Mouse (Mus musculus) monocyte, adult 5-6 weeks (primary cell): Measurements from ENCODE around the gene Rps6ka1. TPM values are rescaled to one million over a fixed set of nuclear protein-coding genes. Genes with fewer than 3 reads are reported as not detected.
A peak's percentile ranks its signal among the peaks of the same experiment; 100 is the strongest.
"Not testable (repeated sequence)": the region's sequence is repeated elsewhere in the genome, so short reads cannot be mapped to it uniquely, and the experiment has no call there.

Experiments used
- ATAC-seq: fragments of 153-309, 156-312 bp; replicated peaks from 2 replicates; pipeline ENCODE4 v1.8.0; 2017; ENCODE audit warnings: mild to moderate bottlenecking; ENCODE audit not compliant: low TSS enrichment, insufficient number of reproducible peaks, severe bottlenecking, poor library complexity, low FRiP score
- total RNA-seq: library from RNA; stranded (forward); fragments of 200-1000, 200-491, 200-594 nt; gene quantifications from 3 replicates; pipeline ENCODE4 v1.2.3, GENCODE M21; 2017

Gene Rps6ka1
- total RNA-seq, 1 experiment from 2014 or later: 122 TPM

DNA sequence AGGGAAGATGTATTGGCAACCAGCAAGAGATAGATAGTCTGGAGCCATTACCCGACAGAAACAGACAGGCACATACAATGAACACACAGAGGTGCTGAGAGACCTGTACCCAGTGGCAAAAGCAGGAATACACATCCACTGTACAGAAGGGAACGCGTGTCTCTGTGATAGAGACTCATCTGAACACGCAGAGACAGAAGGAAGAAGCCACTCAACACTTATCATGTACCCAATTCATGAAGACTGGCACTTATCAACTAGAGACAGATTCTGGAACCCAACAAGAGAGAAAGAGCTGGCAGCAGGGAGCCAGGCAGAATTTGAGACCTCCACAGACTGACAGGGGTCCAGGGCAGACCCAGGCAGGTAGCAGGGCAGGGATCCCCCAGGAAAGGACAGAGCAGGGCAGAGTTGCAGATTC lies 14.2 kb downstream of the Rps6ka1 start:
- ATAC-seq: no peak

DNA sequence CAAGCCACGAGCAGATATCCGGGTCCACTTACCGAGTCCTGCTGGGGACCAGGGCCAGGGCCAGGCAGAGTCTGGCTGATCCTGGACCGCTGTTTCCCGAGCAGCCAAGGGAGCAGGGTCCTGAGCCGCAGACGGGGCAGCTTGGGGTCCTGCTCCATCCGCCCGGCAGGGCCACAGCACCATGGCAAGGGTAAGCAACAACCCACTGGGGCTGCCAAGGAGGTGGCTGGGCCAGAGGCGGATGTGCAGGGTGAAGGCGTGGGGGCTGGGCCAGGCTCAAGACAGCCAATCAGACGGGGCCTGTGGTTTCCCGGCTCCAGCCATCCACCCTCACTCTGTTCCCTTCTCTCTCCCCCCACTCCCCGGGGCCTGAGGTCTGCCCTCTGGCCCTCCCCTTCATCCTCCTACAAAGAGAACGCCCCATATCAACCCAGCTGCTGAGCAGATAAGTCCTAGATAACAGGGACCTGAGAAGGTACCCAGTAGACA lies 14.7 kb downstream of the Rps6ka1 start:
- ATAC-seq: peak; percentile 77

DNA sequence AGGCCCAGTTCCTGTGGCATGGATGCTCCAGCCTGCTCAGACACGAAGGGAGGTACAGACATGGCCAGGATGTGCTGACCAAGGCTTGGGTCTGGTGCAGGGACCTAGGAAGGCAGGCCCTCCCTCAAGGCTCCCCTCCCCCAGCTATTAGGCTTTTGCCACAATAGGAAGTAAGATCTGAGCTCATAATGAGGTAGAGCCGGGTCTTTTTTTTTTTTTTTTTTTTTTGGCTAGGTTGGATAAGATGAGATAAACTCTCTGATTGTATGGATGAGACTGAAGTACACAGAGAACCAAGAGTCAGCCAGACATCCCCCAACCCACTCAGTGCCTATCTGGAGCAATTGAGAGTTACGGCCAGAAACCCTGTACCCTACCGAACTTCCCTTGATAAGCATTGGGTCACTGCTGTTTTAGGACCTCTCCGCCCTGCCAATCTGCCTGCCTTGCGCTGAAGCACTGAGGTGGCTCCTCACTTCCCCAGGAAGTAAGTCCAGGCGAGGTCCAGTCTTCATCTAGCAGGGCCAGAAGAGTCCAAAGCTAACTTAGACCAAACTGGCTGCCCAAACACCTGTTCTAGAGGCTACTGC lies 15.3 kb downstream of the Rps6ka1 start:
- no peak for ATAC-seq

- no peak for ATAC-seq
Observed at GRCm38 (mm10) chr4:133865231-133865630, 22.4 kb downstream of the Rps6ka1 start.

GRCm38 (mm10) chr4:133864380-133864981 lies 23.1 kb downstream of the Rps6ka1 start:
- no peak for ATAC-seq

DNA sequence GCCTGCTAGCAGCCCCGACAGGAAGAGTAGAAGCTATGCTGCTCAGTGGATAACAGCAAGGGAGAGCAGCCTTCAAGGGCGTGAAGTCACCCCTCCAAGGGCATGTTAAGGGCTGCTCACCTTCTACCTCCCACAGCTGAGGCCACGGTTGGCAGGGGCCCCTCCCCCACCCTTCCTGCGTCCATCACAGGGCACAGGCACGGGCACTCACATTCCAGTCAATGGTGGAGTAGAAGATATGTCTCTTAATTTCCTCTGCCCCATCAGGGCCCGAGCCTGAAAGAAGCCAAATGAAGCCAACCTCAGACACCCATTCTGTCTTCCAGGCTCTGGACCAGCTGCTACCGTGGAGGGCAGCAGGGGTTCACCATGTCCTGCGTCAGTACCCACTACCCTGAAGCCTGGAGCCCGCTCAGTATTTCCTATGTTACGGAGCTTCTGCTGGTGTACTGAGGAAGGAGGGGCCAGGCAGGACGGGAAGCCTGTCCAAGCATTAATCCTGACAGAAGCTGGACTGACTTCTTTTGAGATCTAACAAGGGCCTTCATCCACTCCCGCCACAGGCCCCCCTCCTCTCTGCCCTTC lies 23.7 kb downstream of the Rps6ka1 start:
- ATAC-seq: no peak

- ATAC-seq: no peak
Observed at GRCm38 (mm10) chr4:133857527-133857926, 30.1 kb downstream of the Rps6ka1 start.

- no peak for ATAC-seq
Observed at GRCm38 (mm10) chr4:133854621-133855020, 33.0 kb downstream of the Rps6ka1 start.

DNA sequence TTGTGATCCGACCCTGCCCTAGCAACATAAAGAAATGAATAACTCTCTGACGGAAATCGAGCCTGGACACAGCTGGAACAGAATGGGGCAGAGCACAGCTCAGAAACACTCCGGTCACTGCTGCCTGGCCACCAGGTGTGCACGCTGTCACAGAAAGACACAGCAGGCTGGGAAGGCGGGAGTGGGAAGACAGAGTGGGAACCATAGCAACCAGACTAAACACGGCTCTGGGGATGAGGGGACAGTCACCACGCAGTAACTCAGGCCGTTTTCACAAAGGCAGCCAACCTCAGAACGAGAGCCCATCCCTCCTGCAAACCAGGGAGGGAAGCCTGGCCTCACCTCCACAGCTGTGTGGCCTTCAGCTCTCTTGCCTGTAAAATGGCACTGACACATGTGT lies 34.0 kb downstream of the Rps6ka1 start:
- ATAC-seq: no peak

- ATAC-seq: no peak
Observed at GRCm38 (mm10) chr4:133846625-133847024, 41.0 kb downstream of the Rps6ka1 start.

- no peak for ATAC-seq
Observed at GRCm38 (mm10) chr4:133845060-133845459, 42.5 kb downstream of the Rps6ka1 start.

DNA sequence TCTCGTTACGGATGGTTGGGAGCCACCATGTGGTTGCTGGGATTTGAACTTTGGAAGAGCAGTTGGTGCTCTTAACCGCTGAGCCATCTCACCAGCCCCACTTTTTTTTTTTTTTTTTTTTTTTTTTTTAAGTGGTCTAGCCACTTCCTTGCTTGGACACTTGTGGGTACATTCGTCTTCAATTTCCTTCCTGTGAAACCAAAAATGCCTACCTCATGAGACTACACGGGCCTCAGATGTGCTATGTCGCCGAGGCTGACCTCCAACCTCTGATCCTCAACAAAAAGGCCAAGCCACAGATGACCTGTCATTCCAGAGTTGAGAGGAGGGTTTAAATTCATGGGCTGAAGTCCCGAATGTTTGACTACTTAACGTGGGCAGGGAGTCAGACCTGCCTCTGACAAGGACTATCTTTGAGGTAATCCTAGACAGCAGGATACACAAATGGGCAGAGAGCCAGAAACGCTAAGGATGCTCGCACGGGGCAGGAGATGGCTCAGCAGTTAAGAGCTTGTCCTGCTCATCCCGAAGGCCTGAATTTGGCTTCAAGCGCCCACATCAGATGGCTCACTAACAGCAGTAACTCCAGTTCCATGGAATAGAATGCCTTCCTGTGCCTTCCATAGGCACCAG lies 43.3 kb downstream of the Rps6ka1 start:
- 0 out of 2 replicates have a peak, but pooled peaks have one; percentile 33 for ATAC-seq

GRCm38 (mm10) chr4:133842992-133843737 lies 44.4 kb downstream of the Rps6ka1 start:
- peak; percentile 22; the same call in 1 of the 2 replicates for ATAC-seq

DNA sequence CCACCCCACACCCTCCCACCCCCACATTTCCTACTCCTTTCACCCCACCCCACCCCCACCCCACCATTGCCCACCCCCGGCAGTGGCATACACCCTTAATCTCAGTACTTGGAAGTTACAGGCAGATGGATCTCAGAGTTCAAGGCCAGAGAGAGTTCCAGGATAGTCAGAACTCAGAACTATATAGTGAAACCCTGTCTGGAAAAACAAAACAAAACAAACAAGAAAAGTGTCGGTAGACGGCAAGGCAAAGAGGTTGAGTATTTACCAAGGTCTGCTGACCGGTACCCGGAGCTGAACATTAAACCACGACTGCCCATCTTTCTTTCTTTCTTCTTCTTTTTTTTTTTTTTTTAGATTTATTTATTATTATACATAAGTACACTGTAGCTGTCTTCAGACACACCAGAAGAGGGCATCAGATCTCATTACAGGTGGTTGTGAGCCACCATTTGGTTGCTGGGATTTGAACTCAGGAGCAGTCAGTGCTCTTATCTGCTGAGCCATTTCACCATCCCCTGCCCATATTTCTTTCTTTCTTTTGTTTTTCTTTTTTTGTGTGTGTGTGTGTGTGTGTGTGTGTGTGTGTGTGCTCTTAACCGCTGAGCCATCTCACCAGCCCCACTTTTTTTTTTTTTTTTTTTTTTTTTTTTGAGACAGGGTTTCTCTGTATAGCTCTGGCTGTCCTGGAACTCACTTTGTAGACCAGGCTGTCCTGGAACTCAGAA lies 45.7 kb downstream of the Rps6ka1 start:
- ATAC-seq: not testable (repeated sequence)

- peak; percentile 62 for ATAC-seq
Observed at GRCm38 (mm10) chr4:133841035-133841434, 46.6 kb downstream of the Rps6ka1 start.

DNA sequence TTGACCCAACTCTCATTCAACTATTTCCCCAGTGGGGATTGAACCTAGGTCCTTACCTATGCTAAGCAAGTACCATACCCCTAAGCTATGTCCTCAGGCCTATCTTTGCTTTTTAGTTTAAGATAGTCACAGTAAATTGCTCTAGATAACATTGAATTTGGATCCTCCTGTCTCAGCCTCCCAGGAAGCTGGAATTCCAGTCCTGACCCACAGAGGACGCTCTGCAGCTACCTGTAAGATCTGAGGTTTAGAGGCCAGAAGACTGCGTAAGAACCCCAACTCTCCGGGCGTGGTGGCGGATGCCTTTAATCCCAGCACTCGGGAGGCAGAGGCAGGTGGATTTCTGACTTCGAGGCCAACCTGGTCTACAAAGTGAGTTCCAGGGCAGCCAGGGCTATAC lies 47.1 kb downstream of the Rps6ka1 start:
- ATAC-seq: no peak

GRCm38 (mm10) chr4:133839385-133839826 lies 48.2 kb downstream of the Rps6ka1 start:
- no peak for ATAC-seq

- ATAC-seq: peak; percentile 76
Observed at GRCm38 (mm10) chr4:133836575-133836974, 51.0 kb downstream of the Rps6ka1 start.
